Mouse (Mus musculus) midbrain, embryonic 14.5 days (tissue): ENCODE measurements around the gene Galr3. TPM values are rescaled to one million over a fixed set of nuclear protein-coding genes. Genes with fewer than 3 reads are reported as not detected.

Source experiments
- ATAC-seq: fragments of 200-750 bp; cut with Nextera tagmentation; 2 replicates; pipeline ENCODE4 v1.8.0; 2017; ENCODE audit warnings: moderate number of reproducible peaks, moderate library complexity; ENCODE audit not compliant: low FRiP score, low TSS enrichment
- DNase-seq: peaks from one replicate; pipeline ENCODE4 v3.0.0-alpha.2; 2015
- H3K27ac ChIP-seq: fragments of 300-500 bp; sonication (generic); replicated peaks from 2 replicates; pipeline ENCODE4 v1.5.1; 2014; ENCODE audit warnings: mild to moderate bottlenecking, low read depth, low read length, moderate library complexity
- H3K27me3 ChIP-seq: fragments of 300-500 bp; sonication (generic); 2 replicates; pipeline ENCODE4 v1.6.1; 2014; ENCODE audit warnings: low read length, control low read depth, mixed read lengths; ENCODE audit not compliant: control insufficient read depth, insufficient read depth
- H3K36me3 ChIP-seq: fragments of 300-500 bp; sonication (generic); 2 replicates; pipeline ENCODE4 v1.6.1; 2014; ENCODE audit warnings: low read length, control low read depth; ENCODE audit not compliant: control insufficient read depth, insufficient read depth
- H3K4me1 ChIP-seq: fragments of 300-500 bp; sonication (generic); 2 replicates; pipeline ENCODE4 v1.6.1; 2014; ENCODE audit warnings: mild to moderate bottlenecking, antibody characterized with exemption, low read length, control low read depth; ENCODE audit not compliant: control insufficient read depth, insufficient read depth
- H3K4me2 ChIP-seq: fragments of 300-500 bp; sonication (generic); 2 replicates; pipeline ENCODE4 v1.6.1; 2014; ENCODE audit warnings: mild to moderate bottlenecking, low read length, moderate library complexity
- H3K4me3 ChIP-seq: fragments of 300-500 bp; sonication (generic); replicated peaks from 2 replicates; pipeline ENCODE4 v1.5.1; 2014; ENCODE audit warnings: low read depth, low read length
- H3K9ac ChIP-seq: fragments of 300-500 bp; sonication (generic); replicated peaks from 2 replicates; pipeline ENCODE4 v1.6.1; 2014; ENCODE audit warnings: mild to moderate bottlenecking, low read length, moderate library complexity
- H3K9me3 ChIP-seq: fragments of 300-500 bp; sonication (generic); 2 replicates; pipeline ENCODE4 v1.6.1; 2016; ENCODE audit warnings: low read length, control low read depth, mixed read lengths; ENCODE audit not compliant: control insufficient read depth
- WGBS: fragments of 180-500 bp; shearing (Covaris S2); extraction: QIAGEN DNeasy Blood & Tissue Kit; methylation state at CpG from one replicate; pipeline ENCODE4 v1.1.7; 2014; 5-methylcytosine and 5-hydroxymethylcytosine counted together
- polyA plus RNA-seq: library from polyadenylated mRNA; unstranded; fragments of >200 nt; fragmentation: Nextera tagmentation; extraction: Ambion mirVana; gene quantifications from 2 replicates; pipeline ENCODE4 v1.2.1, GENCODE M21; 2014

Gene Galr3
- polyA plus RNA-seq, 1 experiment from 2014 or later = not detected

DNA sequence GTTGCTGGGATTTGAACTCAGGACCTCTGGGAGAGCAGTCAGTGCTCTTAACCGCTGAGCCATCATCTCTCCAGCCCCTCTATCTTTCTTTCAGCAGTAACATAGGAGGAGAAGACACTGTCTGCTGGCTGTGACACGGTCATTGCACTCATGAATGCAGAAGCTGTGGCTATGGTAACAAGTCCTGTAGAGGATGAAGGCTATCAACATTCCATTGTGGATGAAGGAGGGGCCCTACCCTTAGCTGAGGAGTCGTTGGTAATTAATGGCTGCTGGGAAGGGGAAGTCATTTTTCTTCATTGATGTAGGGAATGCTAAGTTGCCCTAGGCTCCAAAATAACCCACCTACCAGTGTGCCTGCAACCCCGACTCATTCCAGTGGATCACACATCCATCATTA is 23.5 kb upstream of the Galr3 start:
- H3K4me3 ChIP-seq = no peak overlapping the region
- no peaks in the 10 kb centered on the region for H3K9me3 ChIP-seq
- H3K9ac ChIP-seq = no peak overlapping the region
- H3K27me3 ChIP-seq = no peaks in the 10 kb centered on the region
- H3K4me2 ChIP-seq = no peak overlapping the region
- no peaks in the 10 kb centered on the region for H3K4me1 ChIP-seq
- DNase-seq = no peak
- no peak for ATAC-seq
- H3K27ac ChIP-seq = no peak overlapping the region
- no peaks in the 10 kb centered on the region for H3K36me3 ChIP-seq
- 52% methylated on average over 4 of the region's 4 CpGs for WGBS

GRCm38 (mm10) chr15:79018886-79019285 is 22.8 kb upstream of the Galr3 start:
- H3K4me1 ChIP-seq = no peaks in the 10 kb centered on the region
- DNase-seq (peak; percentile 50), ATAC-seq (no peak)
- no peaks in the 10 kb centered on the region for H3K9me3 ChIP-seq
- no peak overlapping the region for H3K27ac ChIP-seq
- no peak overlapping the region for H3K4me2 ChIP-seq
- no peaks in the 10 kb centered on the region for H3K27me3 ChIP-seq
- 51% methylated on average over 3 of the region's 3 CpGs for WGBS
- H3K4me3 ChIP-seq = no peak overlapping the region
- H3K36me3 ChIP-seq = no peaks in the 10 kb centered on the region
- no peak overlapping the region for H3K9ac ChIP-seq

DNA sequence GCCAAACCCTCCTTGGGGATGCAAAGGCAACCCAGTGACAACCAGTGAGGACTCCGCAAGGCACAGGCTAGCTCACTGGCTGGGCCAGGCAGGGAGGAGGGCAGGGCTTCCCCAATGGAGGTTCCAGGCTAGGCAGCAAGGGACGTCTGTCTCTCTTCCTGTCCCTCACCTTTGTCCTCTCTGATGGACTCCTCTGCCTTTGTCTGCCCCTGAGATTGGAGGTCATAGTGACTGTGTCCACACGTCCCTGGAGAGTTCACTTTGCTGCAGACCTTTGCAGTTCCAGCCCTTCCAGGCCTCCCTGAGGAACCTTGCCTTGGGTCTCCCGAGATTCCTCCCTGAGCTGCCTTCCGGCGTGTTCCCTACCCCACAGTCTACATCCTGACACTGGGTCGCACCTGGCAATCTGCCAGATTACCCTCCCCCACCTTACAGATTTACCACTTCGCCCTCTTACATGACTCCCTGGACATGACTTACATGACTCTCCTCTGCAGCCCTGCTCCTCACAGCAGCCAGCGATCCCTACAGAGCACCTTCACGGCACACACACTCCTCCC is 18.9 kb upstream of the Galr3 start:
- H3K4me1 ChIP-seq = peaks cover 13% of the 10 kb centered on the region
- 75% methylated on average over 10 of the region's 10 CpGs for WGBS
- H3K9ac ChIP-seq = peak overlapping the region; percentile 31; the same call in 1 of the 2 replicates
- no peaks in the 10 kb centered on the region for H3K9me3 ChIP-seq
- DNase-seq = no peak
- no peaks in the 10 kb centered on the region for H3K27me3 ChIP-seq
- H3K36me3 ChIP-seq = no peaks in the 10 kb centered on the region
- H3K4me3 ChIP-seq = no peak overlapping the region
- no peak overlapping the region for H3K27ac ChIP-seq
- no peak overlapping the region for H3K4me2 ChIP-seq
- ATAC-seq = no peak

DNA sequence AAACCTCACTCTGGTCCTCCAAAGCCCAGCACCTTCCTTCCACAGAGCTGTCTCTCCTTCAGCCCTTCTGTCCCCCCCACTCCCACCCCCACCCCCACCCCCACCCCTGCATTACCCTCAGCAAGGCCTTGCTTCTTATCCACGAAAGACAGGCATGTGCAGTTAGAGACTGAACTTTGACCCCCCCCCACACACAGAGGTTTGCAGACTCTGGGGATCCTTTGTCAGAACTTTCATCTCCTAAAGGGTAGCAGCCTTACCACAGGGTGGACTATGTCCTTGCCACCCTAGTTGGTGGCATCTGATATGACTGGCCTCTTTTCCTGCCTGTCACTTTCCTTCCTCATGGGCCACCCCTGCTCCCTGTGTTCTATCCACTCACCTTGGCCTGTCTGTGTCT is 18.3 kb upstream of the Galr3 start:
- H3K36me3 ChIP-seq = no peaks in the 10 kb centered on the region
- H3K9me3 ChIP-seq = no peaks in the 10 kb centered on the region
- 56% methylated on average over 1 of the region's 1 CpGs for WGBS
- DNase-seq (no peak), ATAC-seq (no peak)
- H3K27ac ChIP-seq = no peak overlapping the region
- H3K4me2 ChIP-seq = no peak overlapping the region
- H3K4me1 ChIP-seq = peaks cover 13% of the 10 kb centered on the region
- no peak overlapping the region for H3K9ac ChIP-seq
- no peak overlapping the region for H3K4me3 ChIP-seq
- no peaks in the 10 kb centered on the region for H3K27me3 ChIP-seq

GRCm38 (mm10) chr15:79025687-79026308 is 15.9 kb upstream of the Galr3 start:
- H3K4me2 ChIP-seq = peak overlapping the region; percentile 40
- WGBS = 8% methylated on average over 17 of the region's 18 CpGs
- peaks cover 29% of the 10 kb centered on the region for H3K4me1 ChIP-seq
- H3K27ac ChIP-seq = no peak overlapping the region
- H3K36me3 ChIP-seq = no peaks in the 10 kb centered on the region
- H3K9ac ChIP-seq = peak overlapping the region; percentile 37
- H3K4me3 ChIP-seq = no peak overlapping the region
- H3K9me3 ChIP-seq = no peaks in the 10 kb centered on the region
- no peak for ATAC-seq
- DNase-seq = peak; percentile 40
- no peaks in the 10 kb centered on the region for H3K27me3 ChIP-seq

- H3K4me1 ChIP-seq = peaks cover 29% of the 10 kb centered on the region
- ATAC-seq (no peak), DNase-seq (peak; percentile 56)
- H3K4me2 ChIP-seq = peak overlapping the region; percentile 99
- H3K9ac ChIP-seq = no peak overlapping the region; the same call in 1 of the 2 replicates
- H3K27me3 ChIP-seq = no peaks in the 10 kb centered on the region
- H3K27ac ChIP-seq = no peak overlapping the region
- no peaks in the 10 kb centered on the region for H3K36me3 ChIP-seq
- 42% methylated on average over 14 of the region's 14 CpGs for WGBS
- H3K4me3 ChIP-seq = no peak overlapping the region
- H3K9me3 ChIP-seq = no peaks in the 10 kb centered on the region
Observed at GRCm38 (mm10) chr15:79026511-79027290, 15.0 kb upstream of the Galr3 start.

DNA sequence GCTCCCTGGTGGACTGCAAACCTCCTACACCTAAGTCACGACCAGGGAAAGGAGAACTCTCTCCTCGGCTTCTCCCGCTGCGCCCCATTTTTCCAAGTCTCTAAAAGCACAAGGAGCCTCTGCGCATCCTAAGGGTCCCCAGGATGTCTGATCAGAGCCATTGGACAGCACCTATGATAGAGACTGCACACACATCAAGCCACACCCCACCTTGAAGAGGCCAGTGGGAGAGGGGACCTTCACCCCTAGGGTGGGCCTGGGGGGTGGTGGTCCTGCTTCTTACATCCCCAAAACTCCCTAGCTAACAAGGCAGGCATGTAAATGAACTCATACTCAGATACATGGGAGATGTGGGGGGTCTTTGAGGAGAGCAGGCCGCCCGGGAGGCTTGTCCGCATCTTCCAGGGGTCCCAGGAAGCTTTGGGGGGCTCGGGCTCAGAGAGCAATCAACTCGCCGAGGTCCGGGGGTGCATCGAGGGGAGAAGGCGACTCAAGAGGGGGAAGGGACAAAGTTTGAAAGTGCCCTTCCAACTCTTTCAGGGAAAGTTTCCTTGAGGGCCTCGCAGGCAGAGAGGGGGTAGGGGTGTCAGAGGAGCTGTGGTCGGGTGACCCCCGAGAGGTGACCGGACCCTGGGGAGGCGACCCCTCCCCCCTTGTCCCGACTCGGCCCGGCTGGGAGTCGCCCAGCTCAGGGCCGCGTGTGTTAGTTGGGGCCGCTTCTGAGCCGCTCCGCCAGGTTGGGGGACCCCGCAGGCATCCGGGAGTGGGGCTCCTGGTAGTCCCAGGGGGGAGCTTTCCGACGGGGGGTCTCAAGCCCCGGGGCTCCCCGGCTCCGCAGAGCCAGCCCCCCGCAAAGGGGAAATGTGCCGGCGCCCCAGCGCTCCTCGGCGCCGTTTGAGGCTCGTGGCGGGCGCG is 14.1 kb upstream of the Galr3 start:
- Histone ChIP-seq H3K4me1 (peaks cover 32% of the 10 kb centered on the region), H3K9me3 (no peaks in the 10 kb centered on the region), H3K4me3 (peak overlapping the region; percentile 66), H3K9ac (peak overlapping the region; percentile 98), H3K36me3 (no peaks in the 10 kb centered on the region), H3K27me3 (no peaks in the 10 kb centered on the region), H3K4me2 (peak overlapping the region; percentile 99), H3K27ac (peak overlapping the region; percentile 93)
- ATAC-seq (peak; percentile 42; the same call in 1 of the 2 replicates), DNase-seq (peak; percentile 31)
- WGBS = 7% methylated on average over 46 of the region's 46 CpGs

DNA sequence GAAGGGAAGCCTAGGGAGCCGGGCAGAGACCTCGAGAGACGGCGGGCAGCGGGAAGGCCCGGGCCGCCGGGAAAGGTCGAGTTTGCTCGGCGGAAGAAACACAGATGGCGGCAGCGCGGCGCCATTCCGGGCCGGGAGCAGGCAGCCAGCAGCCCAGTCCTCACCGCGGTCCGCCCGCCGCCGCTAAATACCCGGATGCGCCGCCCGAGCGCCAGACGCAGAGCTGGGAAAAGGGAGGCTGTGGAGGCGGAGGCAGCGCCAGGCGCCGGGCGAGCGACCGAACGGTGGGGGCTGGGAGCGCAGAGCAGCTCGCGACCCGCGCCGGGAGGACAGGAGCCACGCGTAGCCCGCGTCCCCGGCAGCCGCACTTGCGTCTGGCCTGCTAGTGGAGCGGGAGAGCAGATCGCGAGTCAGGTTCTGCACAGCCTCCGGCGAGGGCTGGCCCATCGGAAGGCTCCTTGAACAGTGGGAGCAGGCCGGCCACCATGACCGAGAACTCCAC is 13.4 kb upstream of the Galr3 start, which contains the start of gene H1f0:
Gene H1f0 (plus strand): TSS at position 214 of the 502 bp plus-strand sequence.
- ATAC-seq = peak; percentile 85
- peaks cover 32% of the 10 kb centered on the region for H3K4me1 ChIP-seq
- under 1% methylated on average over 54 of the region's 58 CpGs for WGBS

More for the DNA sequence above, 13.4 kb upstream of the Galr3 start, which contains the start of gene H1f0:
- H3K27me3 ChIP-seq = no peaks in the 10 kb centered on the region
- H3K36me3 ChIP-seq = no peaks in the 10 kb centered on the region
- H3K27ac ChIP-seq = peak within 1 kb of the TSS; percentile 93
- DNase-seq = peak; percentile 94
- peak within 1 kb of the TSS; percentile 66 for H3K4me3 ChIP-seq
- no peaks in the 10 kb centered on the region for H3K9me3 ChIP-seq
- H3K4me2 ChIP-seq = peak within 1 kb of the TSS; percentile 99
- H3K9ac ChIP-seq = peak within 1 kb of the TSS; percentile 98
